Mouse (Mus musculus) olfactory bulb, adult 2 months (tissue): ENCODE data around the gene Bbs9. TPM values are rescaled to one million over a fixed set of nuclear protein-coding genes. Genes with fewer than 3 reads are reported as not detected.
A peak's percentile ranks its signal among the peaks of the same experiment; 100 is the strongest.

Experiments used
- H3K27ac ChIP-seq: fragments of 200-500 bp; 2 replicates; pipeline ENCODE4 v1.5.1; 2012; ENCODE audit warnings: low read depth, low read length; ENCODE audit not compliant: insufficient read depth
- H3K4me1 ChIP-seq: fragments of 200-500 bp; 2 replicates; pipeline ENCODE4 v1.6.1; 2012; ENCODE audit warnings: low read length; ENCODE audit not compliant: control insufficient read depth, insufficient read depth
- H3K4me3 ChIP-seq: fragments of 200-500 bp; 2 replicates; pipeline ENCODE4 v1.5.1; 2012; ENCODE audit warnings: mild to moderate bottlenecking, low read depth, low read length, moderate library complexity; ENCODE audit not compliant: insufficient read depth
- CTCF ChIP-seq: fragments of 200-500 bp; IDR thresholded peaks from 2 replicates; pipeline ENCODE4 v1.5.1; 2012; ENCODE audit warnings: low read depth, mild to moderate bottlenecking, low read length, moderate library complexity; ENCODE audit not compliant: insufficient read depth
- POLR2A ChIP-seq: fragments of 200-500 bp; IDR thresholded peaks from 2 replicates; pipeline ENCODE4 v1.6.1; 2012; ENCODE audit warnings: mild to moderate bottlenecking, low read depth, low read length, moderate library complexity; ENCODE audit not compliant: insufficient read depth
- WGBS: fragments of 180-500 bp; shearing (Covaris S2); methylation state at CpG from one replicate; pipeline ENCODE4 v1.1.7; 2018; 5-methylcytosine and 5-hydroxymethylcytosine counted together
- polyA plus RNA-seq: library from polyadenylated mRNA; stranded (reverse); fragments of >200 nt; gene quantifications from 2 replicates; pipeline ENCODE4 v1.2.4, GENCODE M21; 2012; ENCODE audit warnings: low replicate concordance; ENCODE audit not compliant: missing spikeins, insufficient read depth, insufficient read length

The Bbs9 gene
- not detected in 2 replicates for polyA plus RNA-seq

- WGBS = 1% methylated on average over 25 of the region's 25 CpGs
- peak; percentile 52; the same call in 1 of the 2 replicates for TF ChIP-seq POLR2A
- TF ChIP-seq CTCF = no peak
- Histone ChIP-seq H3K4me1 (no peaks in the 10 kb centered on the region; the same call in 1 of the 2 replicates), H3K4me3 (peak within 1 kb of the TSS; percentile 61), H3K27ac (no peak within 1 kb of the TSS)
Measured at GRCm38 (mm10) chr9:22475424-22475868, at the start of gene Bbs9. Gene Bbs9 (plus strand): TSS chr9:22475715.

- H3K4me1 ChIP-seq = peaks cover 8% of the 10 kb centered on the region
- no peak overlapping the region for H3K27ac ChIP-seq
- TF ChIP-seq CTCF = no peak
- TF ChIP-seq POLR2A = no peak
- 68% methylated on average over 4 of the region's 4 CpGs for WGBS
- no peak overlapping the region for H3K4me3 ChIP-seq
Measured at GRCm38 (mm10) chr9:22428028-22428665, 47.4 kb upstream of the Bbs9 start.

GRCm38 (mm10) chr9:22428666-22429410 is 46.7 kb upstream of the Bbs9 start:
- TF ChIP-seq CTCF = no peak
- no peak for TF ChIP-seq POLR2A
- 77% methylated on average over 14 of the region's 14 CpGs for WGBS
- Histone ChIP-seq H3K27ac (no peak overlapping the region), H3K4me3 (no peak overlapping the region), H3K4me1 (peaks cover 8% of the 10 kb centered on the region)

- WGBS = 38% methylated on average over 15 of the region's 15 CpGs
- TF ChIP-seq POLR2A (no peak), CTCF (no peak)
- H3K27ac ChIP-seq = no peak overlapping the region
- peaks cover 8% of the 10 kb centered on the region for H3K4me1 ChIP-seq
- no peak overlapping the region for H3K4me3 ChIP-seq
Measured at GRCm38 (mm10) chr9:22429533-22430241, 45.8 kb upstream of the Bbs9 start.

- no peak overlapping the region for H3K4me3 ChIP-seq
- WGBS = 46% methylated on average over 5 of the region's 5 CpGs
- peaks cover 8% of the 10 kb centered on the region for H3K4me1 ChIP-seq
- TF ChIP-seq POLR2A = no peak
- TF ChIP-seq CTCF = no peak
- H3K27ac ChIP-seq = no peak overlapping the region
Measured at GRCm38 (mm10) chr9:22430315-22430840, 45.1 kb upstream of the Bbs9 start.

GRCm38 (mm10) chr9:22433221-22433620 is 42.3 kb upstream of the Bbs9 start:
- WGBS = 83% methylated on average over 2 of the region's 2 CpGs
- Histone ChIP-seq H3K27ac (no peak overlapping the region), H3K4me1 (peaks cover 8% of the 10 kb centered on the region), H3K4me3 (no peak overlapping the region)
- no peak for TF ChIP-seq CTCF
- TF ChIP-seq POLR2A = no peak

- 90% methylated on average over 2 of the region's 2 CpGs for WGBS
- TF ChIP-seq CTCF (no peak), POLR2A (no peak)
- no peak overlapping the region for H3K4me3 ChIP-seq
Measured at GRCm38 (mm10) chr9:22434101-22434500, 41.4 kb upstream of the Bbs9 start.

GRCm38 (mm10) chr9:22438826-22439225 is 36.7 kb upstream of the Bbs9 start:
- 86% methylated on average over 1 of the region's 1 CpGs for WGBS
- Histone ChIP-seq H3K27ac (no peak overlapping the region), H3K4me1 (no peaks in the 10 kb centered on the region), H3K4me3 (no peak overlapping the region)
- TF ChIP-seq CTCF (no peak), POLR2A (no peak)

More at GRCm38 (mm10) chr9:22434101-22434500, 41.4 kb upstream of the Bbs9 start:
- peaks cover 3% of the 10 kb centered on the region; the same call in 1 of the 2 replicates for H3K4me1 ChIP-seq
- H3K27ac ChIP-seq = no peak overlapping the region
